Mouse (Mus musculus): ENCODE measurements at regions not wholly inside any gene's neighbourhood (a gene's known extent, or its start where the extent isn't known, plus 50 kb on each side); places are given as distances from the start of the nearest gene placed in this dataset.

- DNase-seq (ENCODE audit: low spot score in 2 of 2) = no peak
These were observed 107.2 kb upstream of the Eepd1 start for GRCm38 (mm10) chr9:25374161-25374560.

- DNase-seq (ENCODE audit: low spot score in 2 of 2) = no peak
These were observed 105.1 kb upstream of the Eepd1 start for GRCm38 (mm10) chr9:25376209-25376608.

- DNase-seq (ENCODE audit: low spot score in 2 of 2) = peak; percentile 15 to 39
These were observed 103.3 kb upstream of the Eepd1 start for GRCm38 (mm10) chr9:25377771-25378747.

GRCm38 (mm10) chr9:25385333-25385732 lies 96.0 kb upstream of the Eepd1 start:
- no peak for DNase-seq (ENCODE audit: low spot score in 2 of 2)

- peak in 1 of 2 experiments; percentile 7 for DNase-seq (ENCODE audit: low spot score in 2 of 2)
These were observed 93.3 kb upstream of the Eepd1 start for GRCm38 (mm10) chr9:25387876-25388650.

- no peak for DNase-seq (ENCODE audit: low spot score in 2 of 2)
These were observed 92.0 kb upstream of the Eepd1 start for GRCm38 (mm10) chr9:25389351-25389750.

- DNase-seq (ENCODE audit: low spot score in 2 of 2) = no peak
These were observed 80.6 kb upstream of the Eepd1 start for GRCm38 (mm10) chr9:25400647-25401335.

GRCm38 (mm10) chr9:25405848-25406247 lies 75.5 kb upstream of the Eepd1 start:
- DNase-seq (ENCODE audit: low spot score in 2 of 2) = no peak

GRCm38 (mm10) chr9:25408518-25408917 lies 72.8 kb upstream of the Eepd1 start:
- no peak for DNase-seq (ENCODE audit: low spot score in 2 of 2)

- no peak for DNase-seq (ENCODE audit: low spot score in 2 of 2)
These were observed 71.6 kb upstream of the Eepd1 start for GRCm38 (mm10) chr9:25409729-25410128.

- no peak for DNase-seq (ENCODE audit: low spot score in 2 of 2)
These were observed 67.5 kb upstream of the Eepd1 start for GRCm38 (mm10) chr9:25413873-25414272.

GRCm38 (mm10) chr9:25414315-25414714 lies 67.0 kb upstream of the Eepd1 start:
- no peak for DNase-seq (ENCODE audit: low spot score in 2 of 2)

- no peak for DNase-seq (ENCODE audit: low spot score in 2 of 2)
These were observed 54.4 kb upstream of the Eepd1 start for GRCm38 (mm10) chr9:25426941-25427340.

- DNase-seq (ENCODE audit: low spot score in 2 of 2) = no peak
These were observed 51.7 kb upstream of the Eepd1 start for GRCm38 (mm10) chr9:25429450-25430213.
